Mouse (Mus musculus) heart, postnatal 0 days (tissue): Measurements from ENCODE around the gene Ndufaf8.

Source experiments
- CTCF ChIP-seq: IDR thresholded peaks from 2 replicates; pipeline ENCODE4 v1.5.1; 2016; ENCODE audit warnings: antibody characterized with exemption, control low read depth, low read depth
- EP300 ChIP-seq: IDR thresholded peaks from 2 replicates; pipeline ENCODE4 v1.6.1; 2016; ENCODE audit warnings: antibody characterized with exemption, low read depth

DNA sequence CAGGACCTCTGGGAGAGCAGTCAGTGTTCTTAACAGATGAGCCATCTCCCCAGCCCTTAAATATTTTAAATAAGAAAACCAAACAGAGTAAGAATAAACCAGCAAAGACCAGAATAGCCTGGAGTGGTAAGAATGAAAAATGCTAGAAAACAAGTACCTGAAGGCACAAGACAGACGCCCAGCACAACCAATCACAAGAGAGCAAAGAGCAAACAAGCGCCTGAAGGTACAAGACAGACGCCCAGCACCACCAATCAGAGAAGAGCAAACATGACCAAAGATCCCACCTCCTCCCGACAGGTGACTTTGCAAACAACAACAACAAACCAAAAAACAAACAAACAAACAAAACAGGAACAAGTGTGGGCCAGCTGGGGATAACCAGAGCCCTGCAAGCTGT lies 44.9 kb upstream of the Ndufaf8 start:
- TF ChIP-seq CTCF, result no peak
- TF ChIP-seq EP300, result no peak
